Mouse (Mus musculus): ENCODE measurements around the gene Pcsk5. TPM values are rescaled to one million over a fixed set of nuclear protein-coding genes. Genes with fewer than 3 reads are reported as not detected.

Gene Pcsk5
- total RNA-seq, 2 experiments from 2014 or later = not detected

DNA sequence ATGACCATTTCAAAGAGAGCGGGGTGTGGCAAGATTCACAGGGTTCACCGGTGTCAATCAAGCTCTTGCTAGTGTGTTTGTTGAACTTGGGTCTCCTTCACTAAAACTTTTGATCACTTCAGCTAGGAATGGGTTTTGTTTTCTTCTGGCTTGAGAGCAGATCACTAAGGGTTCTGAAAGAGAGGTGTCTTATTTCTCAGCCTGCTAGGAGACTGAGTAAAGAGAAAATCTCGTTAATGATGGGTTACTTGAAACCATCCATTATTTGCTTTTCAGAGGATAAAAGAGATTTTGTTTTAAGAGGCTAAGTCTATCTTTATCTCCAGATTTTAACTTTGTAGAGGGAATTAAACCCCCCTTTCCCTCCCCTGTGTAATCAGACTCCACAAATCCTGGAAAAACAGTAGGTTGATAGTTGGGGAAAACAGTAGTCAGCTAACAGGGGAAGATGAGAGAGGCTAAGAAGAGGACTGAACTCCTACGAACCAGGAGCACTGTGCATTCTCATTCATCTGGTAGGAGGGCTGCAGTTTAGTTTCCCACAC, 424.4 kb downstream of the Pcsk5 start:
- ATAC-seq (replicated peaks; ENCODE audit: low FRiP score, poor library complexity, severe bottlenecking) = no peak

DNA sequence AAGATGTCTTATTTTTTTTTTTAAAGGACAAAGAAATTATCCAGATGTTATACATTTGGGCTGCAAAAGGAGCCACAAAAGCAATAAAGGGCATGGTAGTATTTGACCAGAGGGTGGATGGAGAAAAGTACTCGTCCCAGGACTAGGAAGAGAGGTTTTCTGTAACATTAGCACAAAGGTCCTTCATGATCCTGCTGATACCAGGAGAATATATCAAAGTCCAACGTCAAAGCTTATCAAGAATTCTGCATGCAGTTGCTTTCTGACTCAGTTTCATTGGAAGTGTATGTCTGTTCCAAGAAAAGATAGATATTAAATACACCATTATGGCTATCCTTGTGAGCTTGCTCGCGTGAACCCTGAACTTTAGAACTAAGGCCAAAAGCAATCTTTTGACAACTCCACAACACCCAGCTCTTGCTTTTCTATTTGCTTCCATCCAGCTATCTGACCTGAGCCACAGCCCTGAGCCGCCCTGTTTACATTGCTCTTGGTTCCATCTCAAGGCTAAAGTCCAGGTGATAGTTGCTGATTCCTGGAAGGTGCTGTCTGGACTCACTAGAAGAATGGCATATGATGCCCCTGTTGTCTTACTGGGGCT, 426.9 kb downstream of the Pcsk5 start:
- ATAC-seq (replicated peaks; ENCODE audit: low FRiP score, poor library complexity, severe bottlenecking) = no peak

GRCm38 (mm10) chr19:17409351-17409750, 428.1 kb downstream of the Pcsk5 start:
- ATAC-seq (replicated peaks; ENCODE audit: low FRiP score, poor library complexity, severe bottlenecking) = no peak

DNA sequence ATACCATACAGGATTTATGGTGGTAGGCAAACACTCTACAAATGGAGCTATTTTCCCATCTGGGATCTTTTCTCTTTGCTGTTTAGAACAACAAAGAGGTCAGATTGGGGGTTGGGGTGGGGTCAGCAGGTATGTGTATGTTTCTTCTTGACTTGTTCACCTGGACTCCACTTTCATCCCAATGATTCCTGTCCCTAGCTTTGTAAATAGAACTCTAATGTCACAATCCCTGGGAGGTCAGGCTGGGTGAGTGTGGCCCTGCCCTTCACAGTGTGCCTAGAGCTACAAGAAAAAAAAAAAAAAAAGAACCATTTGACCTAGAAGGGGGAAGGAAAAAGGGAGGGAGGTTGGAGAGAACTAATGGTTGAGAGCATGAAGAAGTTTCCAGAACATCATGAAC, 428.8 kb downstream of the Pcsk5 start:
- ATAC-seq (replicated peaks; ENCODE audit: low FRiP score, poor library complexity, severe bottlenecking) = no peak

DNA sequence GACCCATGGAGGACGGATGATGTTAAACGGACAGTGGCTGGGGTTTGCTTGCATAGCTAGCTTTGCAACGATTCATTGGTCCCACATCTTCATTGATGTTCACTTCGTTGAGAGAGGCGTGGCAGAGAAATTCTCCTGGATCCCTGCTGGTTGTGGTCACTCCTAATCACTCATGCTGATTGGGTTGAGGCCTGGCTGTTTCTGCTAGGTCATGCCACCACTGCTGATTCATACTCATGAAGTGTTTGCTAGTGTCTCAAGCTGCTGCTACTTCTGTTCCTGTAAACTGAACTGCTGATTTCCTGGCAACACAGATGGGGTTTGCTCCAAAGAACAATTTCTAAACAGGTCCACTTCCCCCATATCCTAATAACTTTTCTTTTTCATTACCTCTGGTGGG, 430.6 kb downstream of the Pcsk5 start:
- ATAC-seq (replicated peaks; ENCODE audit: low FRiP score, poor library complexity, severe bottlenecking) = peak; percentile 46; the same call in 1 of the 2 replicates

- no peak for ATAC-seq (replicated peaks; ENCODE audit: low FRiP score, poor library complexity, severe bottlenecking)
Observed at GRCm38 (mm10) chr19:17403175-17403574, 434.3 kb downstream of the Pcsk5 start.

- ATAC-seq (replicated peaks; ENCODE audit: low FRiP score, poor library complexity, severe bottlenecking) = no peak
Observed at GRCm38 (mm10) chr19:17400571-17400970, 436.9 kb downstream of the Pcsk5 start.

- no peak for ATAC-seq (replicated peaks; ENCODE audit: low FRiP score, poor library complexity, severe bottlenecking)
Observed at GRCm38 (mm10) chr19:17399965-17400364, 437.5 kb downstream of the Pcsk5 start.

GRCm38 (mm10) chr19:17397922-17398321, 439.5 kb downstream of the Pcsk5 start:
- ATAC-seq (replicated peaks; ENCODE audit: low FRiP score, poor library complexity, severe bottlenecking) = no peak

GRCm38 (mm10) chr19:17396802-17397201, 440.6 kb downstream of the Pcsk5 start:
- ATAC-seq (replicated peaks; ENCODE audit: low FRiP score, poor library complexity, severe bottlenecking) = no peak

- peak; percentile 97 for ATAC-seq (replicated peaks; ENCODE audit: low FRiP score, poor library complexity, severe bottlenecking)
Observed at GRCm38 (mm10) chr19:17393841-17394591, 443.4 kb downstream of the Pcsk5 start, which contains the start of gene Rfk. Gene Rfk (plus strand): TSS chr19:17394043.

DNA sequence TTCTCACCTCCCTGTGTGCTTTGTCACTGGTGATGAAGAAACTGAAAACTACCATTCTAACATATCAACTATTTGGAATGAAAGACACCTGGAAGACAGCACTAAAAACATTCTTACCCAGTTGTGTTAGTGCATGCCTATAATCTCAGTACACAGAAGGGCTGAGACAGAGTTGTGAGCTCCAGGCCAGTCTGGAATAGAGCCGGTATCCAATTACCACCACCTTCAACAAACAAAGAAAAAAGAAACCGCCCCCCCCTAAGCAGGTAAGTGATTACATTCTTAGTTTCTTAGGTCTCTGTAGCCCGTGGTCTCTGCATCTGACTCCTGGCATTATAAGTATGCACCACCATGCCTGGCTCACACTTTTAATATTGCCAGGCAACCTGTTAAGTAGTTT, 444.6 kb downstream of the Pcsk5 start:
- ATAC-seq (replicated peaks; ENCODE audit: low FRiP score, poor library complexity, severe bottlenecking) = no peak

DNA sequence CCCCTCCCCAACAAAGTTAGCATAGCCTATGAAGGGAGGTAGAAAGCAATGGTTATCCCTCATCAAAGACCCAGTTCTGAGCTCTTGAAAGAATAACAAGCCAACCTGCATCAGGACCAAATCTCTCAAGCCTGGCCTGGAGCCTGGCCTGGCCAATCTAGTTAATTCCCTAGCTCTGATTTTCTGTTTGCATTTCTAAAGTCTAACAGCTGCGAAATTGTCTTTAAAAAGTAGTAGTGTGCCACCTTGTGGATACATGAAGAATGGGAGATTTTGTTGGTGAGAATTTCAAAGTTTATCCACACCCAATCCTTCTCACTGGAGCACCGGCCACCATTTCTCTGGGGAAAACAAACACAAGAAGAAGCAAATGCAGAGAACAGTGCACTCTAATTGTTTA, 449.0 kb downstream of the Pcsk5 start:
- peak; percentile 61; the same call in 1 of the 2 replicates for ATAC-seq (replicated peaks; ENCODE audit: low FRiP score, poor library complexity, severe bottlenecking)

DNA sequence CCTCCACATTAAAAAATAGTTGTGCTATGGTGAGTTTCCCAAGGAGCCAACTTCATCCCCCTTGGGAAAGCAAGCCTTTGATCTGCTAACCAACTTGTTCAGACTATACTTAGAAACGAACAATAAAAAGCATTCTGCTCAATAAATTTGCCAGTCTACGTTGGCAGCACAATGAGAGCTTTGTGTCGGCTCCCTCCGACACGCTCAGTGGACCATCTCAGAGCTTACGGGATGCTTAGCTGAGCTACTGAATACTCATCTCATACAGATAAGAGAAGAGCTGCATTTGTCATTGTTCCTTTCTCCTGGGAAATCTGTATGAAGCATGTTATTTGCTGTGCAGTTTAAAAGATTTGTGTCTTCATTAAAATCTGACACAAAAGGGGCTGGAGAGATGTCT, 451.0 kb downstream of the Pcsk5 start:
- no peak for ATAC-seq (replicated peaks; ENCODE audit: low FRiP score, poor library complexity, severe bottlenecking)

GRCm38 (mm10) chr19:17385426-17385825, 452.0 kb downstream of the Pcsk5 start:
- ATAC-seq (replicated peaks; ENCODE audit: low FRiP score, poor library complexity, severe bottlenecking) = no peak

GRCm38 (mm10) chr19:17385022-17385421, 452.4 kb downstream of the Pcsk5 start:
- 0 out of 2 replicates have a peak, but pooled peaks have one; percentile 53 for ATAC-seq (replicated peaks; ENCODE audit: low FRiP score, poor library complexity, severe bottlenecking)

DNA sequence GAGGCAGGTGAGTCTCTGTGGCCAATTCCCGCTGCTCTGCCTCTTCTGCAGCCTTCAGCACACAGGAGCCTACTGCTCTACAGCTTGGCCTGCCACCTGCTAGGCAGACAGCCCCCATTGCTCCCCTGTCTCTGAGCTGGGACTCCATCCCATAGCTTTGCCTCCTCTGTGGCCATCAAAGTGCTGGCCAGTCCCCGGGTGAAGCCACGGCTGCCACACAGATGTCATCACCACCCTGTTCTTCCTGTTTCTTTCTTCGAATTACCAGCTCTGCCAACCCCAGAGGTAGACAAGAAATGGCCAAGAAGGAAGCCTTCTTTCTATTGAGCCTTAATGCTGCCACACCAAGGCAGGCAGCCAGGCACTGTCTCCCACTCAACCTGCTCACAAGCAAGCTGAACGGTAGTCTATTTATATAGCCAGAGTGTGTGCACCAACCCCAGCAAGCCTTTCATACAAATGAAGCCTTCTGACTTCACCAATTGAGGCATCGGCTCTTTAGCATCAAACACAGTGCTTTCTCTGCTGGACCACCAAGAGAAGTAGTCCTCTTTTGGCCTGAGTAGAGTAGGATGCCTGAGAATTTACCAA, 454.5 kb downstream of the Pcsk5 start:
- no peak for ATAC-seq (replicated peaks; ENCODE audit: low FRiP score, poor library complexity, severe bottlenecking)

All from erythroid progenitor cell, adult 5-6 weeks (primary cell).